Mouse (Mus musculus): Measurements from ENCODE around the gene Slc47a1.

DNA sequence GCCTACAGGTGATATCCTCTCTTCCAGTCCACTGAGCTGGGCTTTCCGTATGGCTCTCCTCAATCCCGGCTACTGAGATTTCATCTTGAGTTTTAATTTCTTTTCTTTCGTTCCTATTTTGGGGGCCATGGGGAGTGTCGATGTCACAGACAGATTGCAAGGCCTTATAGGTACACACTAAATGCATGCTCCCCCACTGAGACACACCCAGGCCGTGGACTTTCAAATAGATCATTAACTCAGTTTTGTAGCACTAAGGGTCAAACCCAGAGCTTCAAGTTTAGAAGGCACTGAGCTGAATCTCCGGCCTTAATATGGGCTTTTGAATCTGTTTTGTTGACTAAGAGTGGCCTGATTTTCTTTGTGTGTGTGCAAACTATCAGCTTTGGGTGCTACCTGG lies 23.8 kb downstream of the Slc47a1 start:
- TF ChIP-seq CTCF (IDR thresholded peaks at IDR 0.05; ENCODE audit: borderline replicate concordance, control insufficient read depth, extremely low read depth, insufficient read depth, low read length, poor library complexity), result no peak
- TF ChIP-seq POLR2A (IDR thresholded peaks at IDR 0.05; ENCODE audit: control insufficient read depth, extremely low read depth, insufficient read depth, low read length, poor library complexity), result no peak

Data from thymus, adult 2 months (tissue).